Mouse (Mus musculus) erythroblast, embryonic 14.5 days (primary cell): ENCODE data around the gene Nlk.

Experiments
- GATA1 ChIP-seq: IDR thresholded peaks from 2 replicates; pipeline ENCODE4 v1.6.1; 2012; ENCODE audit warnings: low read length, inconsistent platforms, mixed read lengths
- TAL1 ChIP-seq: IDR thresholded peaks from 3 replicates; pipeline ENCODE4 v1.6.1; 2012; ENCODE audit warnings: low read length, inconsistent platforms, mixed read lengths

GRCm38 (mm10) chr11:78540358-78540757, 156.8 kb downstream of the Nlk start:
- TF ChIP-seq GATA1 (no peak), TAL1 (no peak)
